Mouse (Mus musculus) kidney, postnatal 25 days (tissue): ENCODE measurements around the gene Neu1.
A peak's percentile ranks its signal among the peaks of the same experiment; 100 is the strongest.
"Not testable (repeated sequence)": the region's sequence is repeated elsewhere in the genome, so short reads cannot be mapped to it uniquely, and the experiment has no call there.

Experiments
- DNase-seq, 2 experiments: peaks; one replicate each; pipeline ENCODE4 v3.0.0; 2021; ENCODE audit warnings: mixed read lengths in 2 of 2

The Neu1 gene

GRCm38 (mm10) chr17:34969822-34970221 is 38.8 kb downstream of the Neu1 start, which contains the start of gene Gm20481:
Gm20481 (plus strand) TSS chr17:34969912.
- not testable (repeated sequence) for DNase-seq

DNA sequence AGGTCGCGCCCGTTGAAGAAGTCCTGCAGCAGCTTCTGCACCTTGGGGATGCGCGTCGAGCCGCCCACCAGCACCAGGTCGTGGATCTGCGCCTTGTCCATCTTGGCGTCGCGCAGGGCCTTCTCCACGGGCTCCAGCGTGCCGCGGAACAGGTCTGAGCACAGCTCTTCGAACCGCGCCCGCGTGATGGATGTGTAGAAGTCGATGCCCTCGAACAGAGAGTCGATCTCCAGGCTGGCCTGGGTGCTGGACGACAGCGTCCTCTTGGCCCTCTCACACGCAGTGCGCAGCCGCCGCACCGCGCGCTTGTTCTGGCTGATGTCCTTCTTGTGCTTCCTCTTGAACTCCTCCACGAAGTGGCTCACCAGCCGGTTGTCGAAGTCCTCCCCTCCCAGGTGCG is 39.8 kb downstream of the Neu1 start:
- DNase-seq = not testable (repeated sequence)

- not testable (repeated sequence) for DNase-seq
Observed at GRCm38 (mm10) chr17:34971694-34972068, 40.6 kb downstream of the Neu1 start.

GRCm38 (mm10) chr17:34972069-34972749 is 41.2 kb downstream of the Neu1 start, which contains the start of the genes Hspa1a and Hspa1l:
Hspa1a (minus strand) TSS chr17:34972156.
Hspa1l (plus strand) TSS chr17:34972703.
- peak; percentile 90 to 94 for DNase-seq

DNA sequence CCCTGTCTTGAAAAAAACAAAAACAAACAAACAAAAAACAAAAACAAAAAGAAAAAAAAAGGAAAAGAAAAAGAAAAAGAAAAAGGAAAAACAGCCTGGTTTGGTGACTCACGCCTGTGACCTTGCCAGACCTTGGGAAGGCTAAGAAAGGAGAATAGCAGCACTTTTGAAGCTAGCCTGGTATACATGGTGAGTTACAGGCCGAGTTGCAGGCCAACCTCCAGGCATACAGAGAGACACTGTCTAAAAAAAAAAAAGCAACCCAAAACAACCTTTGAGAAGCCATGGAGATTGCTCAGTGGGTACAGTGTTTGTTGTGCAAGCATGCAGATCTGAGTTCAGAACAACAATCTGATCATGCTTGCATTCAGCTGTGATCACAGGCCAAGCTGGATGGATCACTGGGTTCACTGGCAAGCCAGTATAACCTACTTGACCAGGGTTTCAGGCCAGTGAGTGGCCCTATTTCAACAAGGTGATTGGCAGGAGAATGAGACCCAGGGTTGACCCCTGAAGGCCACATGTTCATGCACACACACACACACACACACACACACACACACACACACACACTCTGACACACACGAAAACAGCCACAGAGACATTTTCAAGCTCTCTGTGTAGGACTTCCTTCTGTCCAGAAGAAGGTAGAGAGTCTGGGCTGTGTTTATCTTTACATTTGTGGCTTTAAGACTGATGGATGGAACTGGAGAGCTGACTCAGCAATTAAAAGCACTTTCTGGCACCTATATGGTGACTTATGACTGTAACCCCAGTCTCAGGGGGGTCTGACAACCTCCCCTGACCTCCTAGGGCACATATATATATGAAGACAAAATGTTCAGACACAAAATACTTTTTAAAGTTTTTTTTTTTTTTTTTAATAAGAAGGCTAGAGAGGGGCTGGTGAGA is 44.8 kb downstream of the Neu1 start:
- DNase-seq = peak in 1 of 2 experiments; percentile 57

GRCm38 (mm10) chr17:34977000-34977399 is 45.9 kb downstream of the Neu1 start:
- DNase-seq = no peak

DNA sequence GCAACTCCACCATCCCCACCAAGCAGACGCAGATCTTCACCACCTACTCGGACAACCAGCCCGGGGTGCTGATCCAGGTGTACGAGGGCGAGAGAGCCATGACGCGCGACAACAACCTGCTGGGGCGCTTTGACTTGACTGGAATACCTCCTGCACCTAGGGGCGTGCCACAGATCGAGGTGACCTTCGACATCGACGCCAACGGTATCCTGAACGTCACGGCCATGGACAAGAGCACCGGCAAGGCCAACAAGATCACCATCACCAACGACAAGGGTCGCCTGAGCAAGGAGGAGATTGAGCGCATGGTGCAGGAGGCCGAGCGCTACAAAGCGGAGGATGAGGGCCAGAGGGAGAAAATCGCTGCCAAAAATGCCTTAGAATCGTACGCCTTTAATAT is 47.2 kb downstream of the Neu1 start:
- DNase-seq = no peak

- DNase-seq = no peak
Observed at GRCm38 (mm10) chr17:34979631-34980030, 48.6 kb downstream of the Neu1 start.

GRCm38 (mm10) chr17:34980655-34981054 is 49.6 kb downstream of the Neu1 start:
- peak; percentile 54 to 63 for DNase-seq

GRCm38 (mm10) chr17:34981690-34982180 is 50.7 kb downstream of the Neu1 start, which contains the start of gene Lsm2:
Lsm2 (plus strand) TSS chr17:34981862.
- DNase-seq = peak; percentile 92 to 96

GRCm38 (mm10) chr17:34982328-34982727 is 51.3 kb downstream of the Neu1 start:
- DNase-seq = no peak

DNA sequence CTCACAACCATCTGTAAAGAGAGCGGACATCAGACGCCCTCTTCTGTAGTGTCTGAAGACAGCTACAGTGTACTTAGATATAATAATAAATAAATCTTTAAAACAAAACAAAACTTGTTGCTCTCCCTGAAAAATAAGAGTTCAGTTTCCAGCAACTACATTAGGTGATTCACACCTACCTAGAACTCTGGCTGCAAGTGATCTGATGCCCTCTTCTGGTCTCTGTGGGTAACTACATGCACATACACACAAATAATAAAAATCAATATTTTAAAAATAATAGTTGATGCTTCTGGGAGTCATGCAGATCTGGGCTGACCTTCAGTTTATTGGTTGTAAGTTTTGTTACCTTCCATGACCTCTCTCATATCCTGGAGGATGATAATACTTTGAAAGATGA is 53.2 kb downstream of the Neu1 start:
- peak in 1 of 2 experiments; percentile 50 for DNase-seq
